Mouse (Mus musculus): ENCODE results near the gene Pck2.

Gene Pck2

GRCm38 (mm10) chr14:55540067-55540786, at the start of gene Pck2:
TSS of gene Pck2 (plus strand) at chr14:55540266.
- DNase-seq, result peak; percentile 48 to 57

GRCm38 (mm10) chr14:55490361-55491201, 49.5 kb upstream of the Pck2 start, which contains the start of gene Carmil3:
TSS of gene Carmil3 (plus strand) at chr14:55490651.
- peak; percentile 59 to 66 for DNase-seq

GRCm38 (mm10) chr14:55491291-55491833, 48.7 kb upstream of the Pck2 start:
- DNase-seq, result peak in 1 of 2 experiments; percentile 26

GRCm38 (mm10) chr14:55492103-55492502, 48.0 kb upstream of the Pck2 start:
- no peak for DNase-seq

- DNase-seq, result no peak
Measured at GRCm38 (mm10) chr14:55495509-55496240, 44.4 kb upstream of the Pck2 start.

- no peak for DNase-seq
Measured at GRCm38 (mm10) chr14:55496761-55497448, 43.2 kb upstream of the Pck2 start.

GRCm38 (mm10) chr14:55497449-55497821, 42.6 kb upstream of the Pck2 start:
- DNase-seq, result peak; percentile 60 to 66

- no peak for DNase-seq
Measured at GRCm38 (mm10) chr14:55505612-55506011, 34.5 kb upstream of the Pck2 start.

- DNase-seq, result no peak
Measured at GRCm38 (mm10) chr14:55507801-55508200, 32.3 kb upstream of the Pck2 start.

- no peak for DNase-seq
Measured at GRCm38 (mm10) chr14:55509540-55509939, 30.5 kb upstream of the Pck2 start.

- no peak for DNase-seq
Measured at GRCm38 (mm10) chr14:55510125-55510731, 29.8 kb upstream of the Pck2 start, which contains the start of gene Cpne6. TSS of gene Cpne6 (plus strand) at chr14:55510445.

- no peak for DNase-seq
Measured at GRCm38 (mm10) chr14:55511037-55511436, 29.0 kb upstream of the Pck2 start.

GRCm38 (mm10) chr14:55513927-55514326, 26.1 kb upstream of the Pck2 start:
- DNase-seq, result no peak

GRCm38 (mm10) chr14:55515846-55516245, 24.2 kb upstream of the Pck2 start:
- no peak for DNase-seq

- DNase-seq, result no peak
Measured at GRCm38 (mm10) chr14:55518897-55519296, 21.2 kb upstream of the Pck2 start.

- no peak for DNase-seq
Measured at GRCm38 (mm10) chr14:55519604-55520003, 20.5 kb upstream of the Pck2 start.

- no peak for DNase-seq
Measured at GRCm38 (mm10) chr14:55520451-55521361, 19.4 kb upstream of the Pck2 start.

GRCm38 (mm10) chr14:55524062-55524461, 16.0 kb upstream of the Pck2 start:
- DNase-seq, result no peak

GRCm38 (mm10) chr14:55524785-55525184, 15.3 kb upstream of the Pck2 start, which contains the start of gene Nrl:
TSS of gene Nrl (minus strand) at chr14:55524981.
- DNase-seq, result no peak

- no peak for DNase-seq
Measured at GRCm38 (mm10) chr14:55526674-55527073, 13.4 kb upstream of the Pck2 start.

- DNase-seq, result no peak
Measured at GRCm38 (mm10) chr14:55527940-55528339, 12.1 kb upstream of the Pck2 start.
